Mouse (Mus musculus) spleen, adult 18-20 months (tissue): ENCODE results near the gene Ptcra.
"Not testable (repeated sequence)": the region's sequence is repeated elsewhere in the genome, so short reads cannot be mapped to it uniquely, and the experiment has no call there.

Source experiments
- DNase-seq, 2 experiments: peaks; one replicate each; pipeline ENCODE4 v3.0.0; 2022; ENCODE audit warnings: mixed read lengths in 2 of 2

The Ptcra gene

GRCm38 (mm10) chr17:46763544-46763943, at the start of gene Ptcra:
Gene Ptcra (minus strand): TSS chr17:46763712.
- DNase-seq: no peak

GRCm38 (mm10) chr17:46812442-46812841, 48.9 kb upstream of the Ptcra start:
- DNase-seq: no peak

- no peak for DNase-seq
Observed at GRCm38 (mm10) chr17:46810672-46811071, 47.2 kb upstream of the Ptcra start.

- no peak for DNase-seq
Observed at GRCm38 (mm10) chr17:46809131-46809830, 45.8 kb upstream of the Ptcra start.

GRCm38 (mm10) chr17:46808376-46808775, 44.9 kb upstream of the Ptcra start:
- DNase-seq: no peak

GRCm38 (mm10) chr17:46801761-46802160, 38.2 kb upstream of the Ptcra start:
- DNase-seq: no peak

GRCm38 (mm10) chr17:46799680-46800079, 36.2 kb upstream of the Ptcra start:
- no peak for DNase-seq

- DNase-seq: no peak
Observed at GRCm38 (mm10) chr17:46797386-46797785, 33.9 kb upstream of the Ptcra start.

- no peak for DNase-seq
Observed at GRCm38 (mm10) chr17:46796743-46797142, 33.2 kb upstream of the Ptcra start.

- DNase-seq: no peak
Observed at GRCm38 (mm10) chr17:46792963-46793362, 29.5 kb upstream of the Ptcra start.

GRCm38 (mm10) chr17:46787974-46788373, 24.5 kb upstream of the Ptcra start:
- DNase-seq: not testable (repeated sequence)

GRCm38 (mm10) chr17:46786952-46787351, 23.4 kb upstream of the Ptcra start:
- DNase-seq: no peak

- DNase-seq: no peak
Observed at GRCm38 (mm10) chr17:46783222-46783565, 19.7 kb upstream of the Ptcra start.

GRCm38 (mm10) chr17:46782341-46783221, 19.1 kb upstream of the Ptcra start, which contains the start of gene Rpl7l1:
Gene Rpl7l1 (minus strand): TSS chr17:46782672.
- peak; percentile 84 to 90 for DNase-seq

- DNase-seq: no peak
Observed at GRCm38 (mm10) chr17:46781876-46782275, 18.4 kb upstream of the Ptcra start.

- DNase-seq: no peak
Observed at GRCm38 (mm10) chr17:46776087-46776486, 12.6 kb upstream of the Ptcra start.

- no peak for DNase-seq
Observed at GRCm38 (mm10) chr17:46775070-46775469, 11.6 kb upstream of the Ptcra start.

- DNase-seq: no peak
Observed at GRCm38 (mm10) chr17:46774131-46774472, 10.6 kb upstream of the Ptcra start.

GRCm38 (mm10) chr17:46773278-46774130, 10.0 kb upstream of the Ptcra start:
- no peak for DNase-seq

- DNase-seq: peak; percentile 66 to 75
Observed at GRCm38 (mm10) chr17:46772404-46773277, 9.1 kb upstream of the Ptcra start, which contains the start of gene 2310039H08Rik. Gene 2310039H08Rik (plus strand): TSS chr17:46772635.

GRCm38 (mm10) chr17:46772038-46772403, 8.5 kb upstream of the Ptcra start:
- no peak for DNase-seq

GRCm38 (mm10) chr17:46771616-46772015, 8.1 kb upstream of the Ptcra start:
- no peak for DNase-seq
